14 mouse cellular contexts compared by ENCODE assay signal in genomic region chr8:104413770-104414169, GRCm38 (mm10). TPM values are rescaled to one million over a fixed set of nuclear protein-coding genes. Genes with fewer than 3 reads are reported as not detected.
A peak's percentile ranks its signal among the peaks of the same experiment; 100 is the strongest.
DNase-seq lines count a peak whose midpoint lies in the region; ATAC-seq and TF ChIP-seq lines count a peak whose summit lies in the region.
"Had no signal": no experiment of that assay in that cellular context is flagged by ENCODE, and none has a peak within 500 bp of the region (broad histone marks: within the 10 kb centered on the region; RNA-seq: fewer than 3 reads in every experiment).

No protein-coding gene starts in this region.

- H3K9ac ChIP-seq in embryonic facial prominence, embryonic 11.5 days (replicated peaks; ENCODE audit: low read length) = no peak overlapping the region
- no peak overlapping the region for H3K9ac ChIP-seq in kidney, embryonic 14.5 days (ENCODE audit: low read depth, low read length)
- H3K9ac ChIP-seq in forebrain, postnatal 0 days = no peak overlapping the region
- H3K9ac ChIP-seq in midbrain, embryonic 16.5 days (ENCODE audit: low read depth, low read length) = no peak overlapping the region
- H3K9ac ChIP-seq: embryonic facial prominence, embryonic 15.5 days had no signal

- peaks cover 5% of the 10 kb centered on the region for H3K36me3 ChIP-seq in embryonic facial prominence, embryonic 11.5 days (replicated peaks; ENCODE audit: control insufficient read depth, insufficient read depth, low read depth, low read length)
- peaks cover 27% of the 10 kb centered on the region for H3K36me3 ChIP-seq in embryonic facial prominence, embryonic 10.5 days (replicated peaks)
- H3K36me3 ChIP-seq in kidney, embryonic 14.5 days (ENCODE audit: control insufficient read depth, insufficient read depth, low read length) = peaks cover 16% of the 10 kb centered on the region
- H3K36me3 ChIP-seq in forebrain, postnatal 0 days (ENCODE audit: insufficient read depth) = peaks cover 15% of the 10 kb centered on the region
- peaks cover 14% of the 10 kb centered on the region for H3K36me3 ChIP-seq in midbrain, embryonic 16.5 days (ENCODE audit: control insufficient read depth, insufficient read depth, low read length)

- no peak overlapping the region for H3K4me2 ChIP-seq in embryonic facial prominence, embryonic 11.5 days (ENCODE audit: low read depth, low read length)
- no peak overlapping the region for H3K4me2 ChIP-seq in kidney, embryonic 14.5 days (replicated peaks; ENCODE audit: low read depth, low read length)
- H3K4me2 ChIP-seq in forebrain, postnatal 0 days (ENCODE audit: low read depth) = no peak overlapping the region
- no peak overlapping the region for H3K4me2 ChIP-seq in midbrain, embryonic 16.5 days (ENCODE audit: low read length)
- H3K4me2 ChIP-seq: embryonic facial prominence, embryonic 15.5 days had no signal

- H3K4me3 ChIP-seq in embryonic facial prominence, embryonic 11.5 days (ENCODE audit: low read depth, low read length) = no peak overlapping the region
- H3K4me3 ChIP-seq in embryonic facial prominence, embryonic 10.5 days = no peak overlapping the region
- no peak overlapping the region for H3K4me3 ChIP-seq in kidney, embryonic 14.5 days (ENCODE audit: low read length)
- H3K4me3 ChIP-seq in forebrain, postnatal 0 days (ENCODE audit: low read depth, low read length) = no peak overlapping the region
- H3K4me3 ChIP-seq in midbrain, embryonic 16.5 days (ENCODE audit: low read depth, low read length) = no peak overlapping the region
- H3K4me3 ChIP-seq: embryonic facial prominence, embryonic 15.5 days; gastrocnemius, adult 2 months; myocyte had no signal

- H3K27ac ChIP-seq in embryonic facial prominence, embryonic 11.5 days (replicated peaks; ENCODE audit: low read depth, low read length) = no peak overlapping the region
- H3K27ac ChIP-seq in embryonic facial prominence, embryonic 10.5 days (replicated peaks) = no peak overlapping the region
- no peak overlapping the region for H3K27ac ChIP-seq in kidney, embryonic 14.5 days (ENCODE audit: low read depth, low read length)
- no peak overlapping the region for H3K27ac ChIP-seq in forebrain, postnatal 0 days (ENCODE audit: low read depth, low read length)
- no peak overlapping the region for H3K27ac ChIP-seq in midbrain, embryonic 16.5 days (ENCODE audit: low read length)
- H3K27ac ChIP-seq: embryonic facial prominence, embryonic 15.5 days; gastrocnemius, adult 2 months had no signal

- no peaks in the 10 kb centered on the region for H3K9me3 ChIP-seq in embryonic facial prominence, embryonic 11.5 days (replicated peaks; ENCODE audit: control insufficient read depth, low read length)
- H3K9me3 ChIP-seq in embryonic facial prominence, embryonic 10.5 days = no peaks in the 10 kb centered on the region
- H3K9me3 ChIP-seq in kidney, embryonic 14.5 days (ENCODE audit: control insufficient read depth, low read length) = no peaks in the 10 kb centered on the region
- H3K9me3 ChIP-seq in forebrain, postnatal 0 days (ENCODE audit: low read length) = no peaks in the 10 kb centered on the region
- no peaks in the 10 kb centered on the region for H3K9me3 ChIP-seq in midbrain, embryonic 16.5 days (replicated peaks; ENCODE audit: control insufficient read depth, low read length, poor library complexity, severe bottlenecking)
- H3K9me3 ChIP-seq: embryonic facial prominence, embryonic 15.5 days had no signal

- H3K4me1 ChIP-seq in embryonic facial prominence, embryonic 11.5 days (ENCODE audit: control insufficient read depth, insufficient read depth, low read length) = no peaks in the 10 kb centered on the region
- H3K4me1 ChIP-seq in embryonic facial prominence, embryonic 10.5 days = no peaks in the 10 kb centered on the region
- H3K4me1 ChIP-seq in kidney, embryonic 14.5 days (ENCODE audit: control insufficient read depth, insufficient read depth, low read length) = no peaks in the 10 kb centered on the region
- H3K4me1 ChIP-seq in forebrain, postnatal 0 days (ENCODE audit: insufficient read depth) = no peaks in the 10 kb centered on the region
- no peaks in the 10 kb centered on the region for H3K4me1 ChIP-seq in midbrain, embryonic 16.5 days (ENCODE audit: control insufficient read depth, insufficient read depth, low read length)

- WGBS in embryonic facial prominence, embryonic 11.5 days = 83% methylated on average over 4 of the region's 4 CpGs
- WGBS in embryonic facial prominence, embryonic 10.5 days = 86% methylated on average over 4 of the region's 4 CpGs
- 64% methylated on average over 4 of the region's 4 CpGs for WGBS in kidney, embryonic 14.5 days
- WGBS in forebrain, postnatal 0 days = 83% methylated on average over 4 of the region's 4 CpGs
- WGBS in midbrain, embryonic 16.5 days = 86% methylated on average over 4 of the region's 4 CpGs

- TF ChIP-seq CTCF in forebrain, postnatal 0 days (IDR thresholded peaks at IDR 0.05; ENCODE audit: low read depth) = no peak

- 0 out of 2 replicates have a peak, but pooled peaks have one; percentile 42 for ATAC-seq in embryonic facial prominence, embryonic 11.5 days (replicated peaks; ENCODE audit: insufficient number of reproducible peaks, low FRiP score, low TSS enrichment, low read depth)
- 0 out of 2 replicates have a peak, but pooled peaks have one; percentile 28 for ATAC-seq in kidney, embryonic 14.5 days (ENCODE audit: low FRiP score, low TSS enrichment)
- ATAC-seq in forebrain, postnatal 0 days = peak; percentile 1; the same call in 1 of the 2 replicates
- ATAC-seq in midbrain, embryonic 16.5 days = peak; percentile 30; the same call in 1 of the 2 replicates

- DNase-seq in embryonic facial prominence, embryonic 11.5 days (ENCODE audit: low spot score) = no peak
- DNase-seq in embryonic facial prominence, embryonic 10.5 days (ENCODE audit: low spot score) = no peak
- no peak for DNase-seq in kidney, postnatal 25 days
- no peak for DNase-seq in forebrain, postnatal 0 days
- no peak for DNase-seq in right cerebral cortex, postnatal 25 days
- DNase-seq in gastrocnemius, adult 8-10 months (ENCODE audit: low spot score in 2 of 2) = no peak
- DNase-seq: cerebellum, adult 8-10 months; gastrocnemius, adult 2 months; left cerebral cortex, postnatal 4 days; lung, postnatal 14 days had no signal

- no peaks in the 10 kb centered on the region for H3K27me3 ChIP-seq in embryonic facial prominence, embryonic 11.5 days (ENCODE audit: control insufficient read depth, insufficient read depth, low read length)
- H3K27me3 ChIP-seq in embryonic facial prominence, embryonic 10.5 days (replicated peaks; ENCODE audit: low read depth, poor library complexity, severe bottlenecking) = no peaks in the 10 kb centered on the region
- H3K27me3 ChIP-seq in kidney, embryonic 14.5 days (ENCODE audit: control insufficient read depth, insufficient read depth, low read length) = no peaks in the 10 kb centered on the region
- no peaks in the 10 kb centered on the region for H3K27me3 ChIP-seq in forebrain, postnatal 0 days (ENCODE audit: insufficient read depth, low read length)
- no peaks in the 10 kb centered on the region for H3K27me3 ChIP-seq in midbrain, embryonic 16.5 days (ENCODE audit: control insufficient read depth, insufficient read depth, low read depth, low read length)
- H3K27me3 ChIP-seq: embryonic facial prominence, embryonic 15.5 days had no signal

RNA-seq across cellular contexts. Expression of gene Cmtm4, which starts 18.2 kb away (rescaled TPM):
- polyA plus RNA-seq in embryonic facial prominence, embryonic 11.5 days (2014; fragmentation: Nextera tagmentation; extraction: Ambion mirVana) = 3.3 and 3.8 TPM in 2 replicates
- 2.2 and 2.4 TPM in 2 replicates for polyA plus RNA-seq in embryonic facial prominence, embryonic 10.5 days (2016; fragmentation: Nextera tagmentation; extraction: Ambion mirVana)
- polyA plus RNA-seq in kidney, embryonic 14.5 days (2014; fragmentation: Nextera tagmentation; extraction: Ambion mirVana) = 5.6 and 6.4 TPM in 2 replicates
- 32.9 and 35.1 TPM in 2 replicates for total RNA-seq in forebrain, postnatal 0 days (2014; rRNA removed)
- polyA plus RNA-seq in forebrain, postnatal 0 days (2015; fragmentation: Nextera tagmentation; extraction: Ambion mirVana) = 2.0 and 2.3 TPM in 2 replicates
- 2.7 TPM in 2 replicates for polyA plus RNA-seq in midbrain, embryonic 16.5 days (2015; fragmentation: Nextera tagmentation; extraction: Ambion mirVana)
- 1 to 10 TPM; 4.0 to 4.9 (median 4.7) TPM for total RNA-seq in gastrocnemius, adult 8-10 months (2022)

RNA-seq across cellular contexts. Expression of gene Dync1li2, which starts 29.1 kb away (rescaled TPM):
- 63.1 and 66.6 TPM in 2 replicates for polyA plus RNA-seq in embryonic facial prominence, embryonic 11.5 days (2014; fragmentation: Nextera tagmentation; extraction: Ambion mirVana)
- polyA plus RNA-seq in embryonic facial prominence, embryonic 10.5 days (2016; fragmentation: Nextera tagmentation; extraction: Ambion mirVana) = 69.3 and 74.4 TPM in 2 replicates
- polyA plus RNA-seq in kidney, embryonic 14.5 days (2014; fragmentation: Nextera tagmentation; extraction: Ambion mirVana) = 25.8 and 56.6 TPM in 2 replicates
- total RNA-seq in forebrain, postnatal 0 days (2014; rRNA removed) = 104 and 125 TPM in 2 replicates
- polyA plus RNA-seq in forebrain, postnatal 0 days (2015; fragmentation: Nextera tagmentation; extraction: Ambion mirVana) = 46.4 and 74.0 TPM in 2 replicates
- 114 and 136 TPM in 2 replicates for polyA plus RNA-seq in midbrain, embryonic 16.5 days (2015; fragmentation: Nextera tagmentation; extraction: Ambion mirVana)
- total RNA-seq in gastrocnemius, adult 8-10 months (2022) = 100 to 1,000 TPM in 1 of 4 experiments, 10 to 100 TPM in 3; 63.1 to 122 (median 75.8) TPM
